Mouse (Mus musculus) layer of hippocampus, adult 18-20 months (tissue): Measurements from ENCODE around the gene Chst11. TPM values are rescaled to one million over a fixed set of nuclear protein-coding genes. Genes with fewer than 3 reads are reported as not detected.
A peak's percentile ranks its signal among the peaks of the same experiment; 100 is the strongest.

Source experiments
- DNase-seq, 2 experiments: peaks; one replicate each; pipeline ENCODE4 v3.0.0; 2022; ENCODE audit warnings: low spot score in 2 of 2
- long read RNA-seq: library from polyadenylated mRNA; stranded (forward); transcript quantifications from one replicate; pipeline ENCODE4 v2.0.0, GENCODE M21; 2021
- total RNA-seq, 2 experiments: library from RNA; stranded (reverse); gene quantifications; 2 replicates each; pipeline ENCODE4 v1.2.3; 2021

Chst11 gene
- total RNA-seq: 10 to 100 TPM; 51.1 to 51.9 TPM
- long read RNA-seq, partial matches to known transcripts: 17 of 18 reads
- long read RNA-seq, other reads (novel, unspliced or antisense): 1 of 18 reads

DNA sequence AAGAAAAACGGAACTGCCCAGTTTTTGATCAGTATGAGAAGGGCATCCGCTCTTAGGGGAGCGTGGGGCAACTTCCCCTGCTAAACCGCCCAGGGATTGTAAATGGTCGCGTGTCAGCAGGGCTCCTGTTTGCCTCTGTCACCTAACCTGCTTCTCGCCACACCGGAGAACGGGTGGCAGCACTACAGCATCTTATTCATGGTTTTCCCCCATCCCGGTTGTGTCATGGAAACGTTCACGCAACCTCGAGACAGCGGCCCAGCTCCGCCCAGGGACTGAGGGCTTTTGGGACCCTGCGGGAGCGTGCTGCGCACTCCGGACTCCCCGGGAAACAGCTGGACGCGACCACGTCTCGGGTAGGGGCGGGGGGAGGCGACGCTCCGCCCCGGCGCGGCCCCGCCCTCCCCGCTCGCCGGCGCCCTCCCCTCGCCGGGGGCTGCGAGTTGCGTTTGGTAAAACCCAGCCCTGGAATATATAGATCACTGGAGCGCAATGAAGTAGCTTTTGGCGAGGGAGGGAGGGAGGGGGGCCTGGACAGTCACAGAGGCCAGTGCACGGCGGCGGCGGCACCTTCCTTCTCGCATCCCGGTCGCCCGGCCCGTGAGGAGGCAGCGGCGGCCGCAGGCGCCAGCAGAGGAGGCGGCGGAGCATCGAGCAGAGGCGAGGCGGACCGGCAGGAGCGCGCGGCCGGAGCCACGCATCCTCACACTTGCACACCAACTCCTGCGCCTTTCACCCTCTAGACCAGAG is at the start of gene Chst11:
TSS of gene Chst11 (plus strand) at position 549 of the 750 bp plus-strand sequence.
- peak; percentile 77 to 83 for DNase-seq

DNA sequence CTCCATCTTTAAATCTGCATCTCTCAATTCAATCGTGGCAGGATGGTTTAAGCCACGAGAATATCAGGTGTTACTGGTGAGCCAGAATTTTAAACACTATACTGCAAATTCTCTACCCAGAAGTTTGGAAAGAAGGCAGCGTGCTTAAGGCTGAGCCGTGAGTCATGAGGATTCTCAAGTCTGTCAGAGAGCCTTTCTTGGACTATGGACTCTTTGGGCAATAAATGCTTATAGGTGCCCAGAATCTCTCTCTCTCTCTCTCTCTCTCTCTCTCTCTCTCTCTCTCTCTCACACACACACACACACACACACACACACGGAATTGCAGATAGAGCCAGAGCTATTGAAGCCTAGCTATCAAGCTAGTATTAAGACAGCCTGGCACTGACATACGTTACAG is 49.5 kb upstream of the Chst11 start:
- DNase-seq: no peak

- DNase-seq: no peak
Observed at GRCm38 (mm10) chr10:82953415-82953814, 31.9 kb upstream of the Chst11 start.

GRCm38 (mm10) chr10:82955117-82955516 is 30.2 kb upstream of the Chst11 start:
- no peak for DNase-seq

DNA sequence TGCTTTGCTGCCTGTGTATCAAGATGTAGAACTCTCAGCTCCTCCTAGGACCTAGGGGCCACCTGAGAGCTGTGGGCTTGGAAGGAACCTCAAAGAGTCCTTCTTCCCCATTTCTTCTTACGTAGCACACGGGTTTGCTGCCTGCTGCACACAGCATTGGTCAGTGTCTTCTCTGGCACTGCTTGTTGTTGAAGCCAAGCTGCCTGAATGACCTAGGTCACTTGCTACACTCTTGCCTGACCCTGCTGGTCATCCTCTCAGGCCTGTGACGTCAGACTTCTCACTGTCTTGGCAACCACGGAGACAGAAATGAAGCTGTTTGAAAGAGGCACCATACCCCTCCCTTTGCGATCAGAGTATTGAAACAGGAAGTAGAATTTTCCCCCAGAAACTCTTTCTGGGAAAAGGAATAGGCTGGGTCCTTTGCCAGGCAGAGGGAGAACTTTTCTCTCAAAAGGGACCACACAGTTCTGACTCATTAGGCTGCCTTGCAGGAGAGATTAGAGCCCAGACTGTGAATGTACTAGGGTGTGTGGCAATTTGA is 27.0 kb upstream of the Chst11 start:
- no peak for DNase-seq

DNA sequence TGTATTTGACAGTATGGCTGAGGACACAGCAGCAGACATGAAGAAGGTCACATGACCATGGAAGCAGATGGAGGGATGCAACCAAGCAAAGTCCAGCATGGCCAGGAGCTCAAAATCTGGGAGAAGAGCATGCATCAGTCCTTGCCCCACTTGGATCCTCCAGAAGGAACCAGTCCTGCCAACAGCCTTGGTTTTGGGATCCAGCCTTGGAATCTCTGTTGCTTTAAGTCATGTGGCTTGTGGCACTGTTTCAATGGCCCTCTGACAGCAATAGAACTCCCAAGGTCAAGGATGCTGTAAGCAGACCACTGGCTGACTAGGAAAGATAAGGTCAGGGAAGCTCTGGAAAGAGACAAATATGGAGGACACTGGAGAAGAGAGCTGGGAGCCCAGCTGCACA is 26.0 kb upstream of the Chst11 start:
- no peak for DNase-seq

- DNase-seq: no peak
Observed at GRCm38 (mm10) chr10:82961302-82961701, 24.0 kb upstream of the Chst11 start.

DNA sequence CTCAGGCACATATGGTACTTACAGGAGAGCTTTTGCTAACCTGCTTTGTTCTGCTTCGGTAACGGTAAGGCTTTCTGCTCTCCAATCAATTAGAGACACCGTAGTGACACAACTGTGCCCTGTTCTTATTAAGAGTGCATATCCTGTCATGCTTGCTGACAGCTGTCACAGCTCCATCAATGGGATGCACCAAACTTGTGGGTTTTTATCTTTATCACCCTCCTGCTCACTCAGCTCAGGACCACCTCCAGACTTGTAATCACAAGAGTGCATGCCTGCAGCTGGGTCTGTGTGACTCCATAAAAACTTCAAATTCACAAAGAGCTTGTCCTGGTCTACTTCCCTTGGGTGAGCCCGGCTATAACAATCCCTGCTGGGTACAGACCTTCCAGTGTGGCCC is 23.3 kb upstream of the Chst11 start:
- DNase-seq: no peak

DNA sequence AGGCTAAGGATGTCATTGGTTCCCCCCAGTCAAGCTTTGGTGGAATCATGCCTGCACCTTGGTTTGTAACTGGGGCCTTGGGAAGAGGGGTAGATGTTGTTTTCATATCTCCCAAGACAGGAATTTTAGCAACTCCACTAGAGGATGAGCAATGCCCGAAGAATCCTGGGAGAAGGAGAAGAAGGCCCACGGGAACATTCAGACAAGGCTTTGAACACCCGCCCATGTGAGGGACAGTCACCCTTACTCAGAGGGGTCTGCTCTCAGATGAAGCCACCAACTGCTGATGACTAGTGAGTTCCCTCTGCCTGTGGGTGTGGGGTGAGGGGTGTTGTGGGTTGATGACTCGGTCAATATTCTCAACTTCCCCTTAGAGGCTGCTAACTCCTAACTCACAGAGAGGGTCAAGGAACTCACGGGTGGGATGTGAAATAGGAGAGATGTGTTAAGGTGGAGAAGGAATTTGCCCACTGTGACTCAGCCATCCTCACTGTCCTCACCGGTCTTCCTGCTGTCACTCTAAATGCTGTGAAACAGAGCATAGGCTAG is 22.8 kb upstream of the Chst11 start:
- DNase-seq: no peak

GRCm38 (mm10) chr10:82964491-82964890 is 20.8 kb upstream of the Chst11 start:
- DNase-seq: no peak

DNA sequence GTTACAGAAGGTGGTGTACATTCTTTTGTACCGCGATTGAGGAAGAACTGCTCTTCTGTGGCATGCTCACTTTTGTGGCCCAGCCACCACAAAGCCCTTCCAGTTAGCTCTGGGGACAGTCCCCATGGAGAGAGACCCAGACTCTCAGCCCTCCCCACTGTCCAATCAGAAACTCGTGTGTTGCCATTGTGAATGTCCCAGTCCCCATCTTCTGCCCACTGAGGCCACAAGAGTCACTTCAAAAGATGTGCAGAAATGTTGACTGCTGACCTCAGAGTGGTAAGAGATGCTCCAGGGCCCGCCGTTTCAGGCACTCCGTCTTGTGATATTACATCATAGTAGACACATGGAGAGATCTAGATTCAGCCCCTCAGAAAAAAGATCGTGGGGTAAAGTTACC is 18.6 kb upstream of the Chst11 start:
- no peak for DNase-seq

GRCm38 (mm10) chr10:82969612-82970011 is 15.7 kb upstream of the Chst11 start:
- no peak for DNase-seq

DNA sequence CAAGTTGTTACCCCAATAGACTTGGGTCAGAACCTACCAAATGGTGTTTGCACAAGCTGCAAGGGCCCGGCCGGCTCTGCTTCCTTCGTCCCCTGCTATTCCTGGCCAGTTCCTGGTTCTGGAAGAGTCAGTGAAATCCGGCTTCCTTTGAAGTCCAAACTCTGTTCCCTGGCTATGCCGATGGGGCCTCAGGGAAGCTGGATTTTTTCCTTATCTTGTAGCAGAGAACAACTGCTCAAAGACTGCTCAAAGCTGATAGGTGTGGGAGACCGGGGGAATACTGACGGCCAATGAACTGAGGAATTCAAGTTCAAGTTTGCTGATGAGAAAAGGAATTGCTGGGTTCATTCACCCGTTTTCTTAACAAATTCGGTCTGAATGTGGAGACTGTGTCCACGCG is 13.7 kb upstream of the Chst11 start:
- no peak for DNase-seq

DNA sequence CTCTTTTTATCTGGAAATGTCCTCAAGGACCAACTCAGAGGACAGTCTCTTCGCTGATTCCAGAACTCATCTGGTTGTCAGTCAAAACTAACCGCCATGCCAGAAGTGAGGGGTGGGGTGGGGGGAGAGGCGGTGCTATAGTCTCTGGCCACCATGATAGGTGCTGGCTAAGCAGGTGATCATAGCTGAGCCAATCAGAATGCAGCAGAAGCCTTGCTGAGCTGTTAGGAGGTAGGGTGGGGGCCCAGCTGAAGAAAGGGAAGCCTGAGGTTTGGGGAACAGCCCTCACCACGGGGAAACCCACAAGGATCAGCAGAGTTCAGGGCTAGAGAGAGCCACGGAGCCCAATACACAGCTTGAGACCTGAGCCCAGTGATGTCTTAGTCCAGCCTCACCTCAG is 11.1 kb upstream of the Chst11 start:
- no peak for DNase-seq

DNA sequence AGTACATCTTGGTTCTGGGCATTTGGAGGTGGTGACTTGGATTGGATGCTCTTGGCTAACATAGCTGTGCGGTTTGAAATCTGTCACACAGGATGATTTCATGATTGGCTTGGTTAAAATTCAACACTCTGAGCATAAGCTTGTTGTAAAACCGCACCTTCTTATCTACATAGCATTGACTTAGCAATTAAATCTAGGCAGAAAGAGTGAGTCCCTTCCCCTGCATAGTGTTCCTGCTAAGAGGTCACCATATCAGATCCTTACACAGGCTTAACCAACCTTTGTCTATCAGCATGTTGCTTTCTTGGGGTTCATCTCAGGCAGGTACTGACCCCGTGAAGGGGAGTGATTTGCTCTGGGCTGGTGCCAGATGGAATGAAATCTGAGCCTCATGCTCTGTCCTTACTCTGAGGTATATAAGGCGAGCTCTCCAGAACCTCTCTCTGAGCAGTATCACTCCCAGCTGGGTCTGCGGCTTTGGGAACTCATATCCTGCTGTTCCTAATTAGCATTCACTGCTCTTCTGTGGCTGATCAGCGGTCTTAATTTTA is 10.6 kb upstream of the Chst11 start:
- DNase-seq: no peak

DNA sequence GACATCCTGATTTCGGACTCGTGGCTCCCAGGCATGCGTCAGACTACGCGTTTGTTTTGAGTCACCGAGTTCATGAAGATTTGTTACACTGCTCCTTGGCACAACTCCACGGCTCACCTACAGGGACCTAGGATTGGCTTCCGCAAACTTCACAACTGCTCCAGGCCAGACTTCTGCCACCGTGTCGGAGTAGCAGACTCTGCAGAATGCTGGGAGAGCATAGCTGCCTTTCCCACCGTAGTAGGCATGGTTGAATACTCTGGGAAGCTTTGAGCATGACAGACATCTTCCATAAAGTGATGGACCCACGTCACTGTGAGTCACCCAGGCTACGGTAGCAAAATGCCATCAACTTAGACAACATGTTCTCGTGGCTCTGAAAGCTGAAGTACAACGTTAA is 9.5 kb upstream of the Chst11 start:
- no peak for DNase-seq

- DNase-seq: no peak
Observed at GRCm38 (mm10) chr10:82982286-82982685, 3.0 kb upstream of the Chst11 start.

- DNase-seq: peak; percentile 57 to 73
Observed at GRCm38 (mm10) chr10:82985700-82986131, 418 bp downstream of the Chst11 start.

DNA sequence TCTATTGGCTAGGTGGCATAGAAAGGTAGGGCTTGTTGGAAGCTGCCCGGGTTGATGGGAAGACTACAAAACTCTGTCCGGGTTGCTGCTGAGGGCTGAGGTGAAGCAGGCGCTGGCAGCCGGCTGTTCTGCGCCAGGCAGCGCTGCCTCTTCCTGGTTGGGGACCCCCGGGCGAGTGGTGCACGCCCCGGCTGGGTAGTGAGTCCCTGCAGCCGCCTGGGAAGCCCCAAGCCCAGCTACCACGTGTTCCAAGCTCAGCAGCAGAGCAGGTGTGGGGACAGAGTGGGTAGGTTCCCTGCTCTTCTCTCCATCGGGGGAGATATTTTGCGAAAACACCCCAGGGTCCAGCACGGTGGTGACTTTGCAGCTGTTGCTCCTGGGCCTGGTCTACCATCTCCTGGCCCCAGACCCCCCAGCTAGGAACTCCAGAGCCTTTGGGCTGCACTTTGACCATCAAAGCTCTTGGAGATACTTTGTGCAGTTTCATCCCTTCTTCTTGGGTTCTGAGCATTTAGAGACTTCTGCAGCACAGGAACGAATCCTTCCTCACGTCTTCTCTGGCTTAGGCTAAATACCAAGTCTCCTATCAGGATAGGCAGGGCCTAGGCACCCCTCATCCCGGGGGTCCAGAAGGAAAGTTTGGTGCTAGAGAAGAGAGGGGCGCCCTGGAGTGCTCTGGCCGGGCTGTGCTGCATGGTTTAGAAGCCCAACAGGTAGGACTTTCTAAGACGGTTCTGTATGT is 1.1 kb downstream of the Chst11 start:
- DNase-seq: no peak

- DNase-seq: no peak
Observed at GRCm38 (mm10) chr10:82986993-82987349, 1.7 kb downstream of the Chst11 start.

GRCm38 (mm10) chr10:82987394-82987793 is 2.1 kb downstream of the Chst11 start:
- DNase-seq: no peak
